Mouse (Mus musculus): ENCODE results near the gene Denr. TPM values are rescaled to one million over a fixed set of nuclear protein-coding genes. Genes with fewer than 3 reads are reported as not detected.

The Denr gene
- total RNA-seq (2021) = 10 to 100 TPM; 60.9 to 61.0 TPM
- long read RNA-seq, experiment 1, transcript Denr-201 (8 exons, 2,339 nt) = major isoform, 38 of 46 reads
- long read RNA-seq, experiment 1, partial matches to known transcripts = 3 of 46 reads
- long read RNA-seq, experiment 1, other reads (novel, unspliced or antisense) = 2 of 46 reads
- long read RNA-seq, experiment 2, transcript Denr-201 (8 exons, 2,339 nt) = major isoform, 22 of 27 reads
- long read RNA-seq, experiment 2, partial matches to known transcripts = 2 of 27 reads
- long read RNA-seq, experiment 2, other reads (novel, unspliced or antisense) = 3 of 27 reads

- DNase-seq = peak; percentile 100
Observed at GRCm38 (mm10) chr5:123906976-123907630, at the start of gene Denr. Gene Denr, plus strand, starts transcription at chr5:123907175.

DNA sequence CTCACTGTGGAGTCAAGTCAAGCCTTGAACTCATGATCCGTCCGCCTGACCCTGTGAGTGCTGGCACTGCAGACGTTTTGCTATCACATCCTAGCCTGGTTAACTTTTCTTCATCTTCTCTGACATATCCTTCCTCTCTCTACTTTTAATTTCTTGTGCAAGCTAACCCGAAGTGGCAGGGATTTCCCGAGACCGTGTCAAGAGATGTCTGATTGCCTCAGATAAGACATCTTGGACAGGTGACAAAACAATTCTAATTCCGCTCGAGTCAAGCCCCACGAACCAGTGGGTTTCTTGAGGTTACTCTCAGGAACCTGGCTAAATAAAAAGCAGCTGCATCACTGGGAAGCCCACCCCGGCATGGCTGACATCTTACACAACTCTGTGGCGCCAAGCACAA, 48.2 kb upstream of the Denr start:
- no peak for DNase-seq

- no peak for DNase-seq
Observed at GRCm38 (mm10) chr5:123862374-123863350, 44.3 kb upstream of the Denr start.

DNA sequence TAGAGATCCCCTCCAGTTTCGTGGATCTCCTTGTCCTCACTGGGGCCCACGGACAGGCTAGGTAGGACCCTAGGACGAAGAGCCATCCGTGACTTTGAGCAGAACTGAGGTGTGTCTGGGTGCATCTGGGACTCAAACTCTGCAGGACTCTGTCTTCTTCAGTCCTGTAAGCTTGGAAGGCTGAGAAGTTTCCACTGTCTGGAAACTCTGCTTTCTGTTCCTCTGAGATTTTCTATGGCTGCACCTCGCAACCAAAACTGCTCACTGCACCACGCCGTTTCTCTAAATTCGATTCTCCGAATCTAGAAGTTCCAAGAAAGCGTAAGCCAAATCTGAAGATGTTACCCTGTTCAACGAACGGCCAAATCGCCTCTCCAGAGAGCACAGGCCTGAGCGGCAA, 43.0 kb upstream of the Denr start:
- no peak for DNase-seq

DNA sequence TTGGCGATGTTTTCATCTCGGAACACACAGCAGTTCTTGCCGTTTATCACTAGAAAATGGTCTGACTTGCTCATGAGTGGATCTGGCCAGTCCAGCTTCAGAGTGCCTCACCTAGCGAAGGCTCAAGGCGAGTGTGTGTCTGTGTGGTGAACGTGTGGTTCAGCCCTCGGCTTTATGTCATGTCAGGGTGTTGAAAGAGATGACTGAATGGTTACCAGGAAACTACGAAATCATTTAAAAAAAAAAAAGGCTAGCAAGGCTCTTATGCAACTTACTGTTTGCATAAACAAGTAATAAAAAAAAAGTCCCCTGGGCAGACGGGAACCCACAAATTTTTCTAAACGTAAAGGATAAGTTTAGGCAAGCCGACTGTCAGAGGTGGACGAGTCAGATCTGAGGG, 41.6 kb upstream of the Denr start, which contains the start of gene Hcar2:
Gene Hcar2, minus strand, starts transcription at position 135 of the 400 bp plus-strand sequence.
- no peak for DNase-seq

DNA sequence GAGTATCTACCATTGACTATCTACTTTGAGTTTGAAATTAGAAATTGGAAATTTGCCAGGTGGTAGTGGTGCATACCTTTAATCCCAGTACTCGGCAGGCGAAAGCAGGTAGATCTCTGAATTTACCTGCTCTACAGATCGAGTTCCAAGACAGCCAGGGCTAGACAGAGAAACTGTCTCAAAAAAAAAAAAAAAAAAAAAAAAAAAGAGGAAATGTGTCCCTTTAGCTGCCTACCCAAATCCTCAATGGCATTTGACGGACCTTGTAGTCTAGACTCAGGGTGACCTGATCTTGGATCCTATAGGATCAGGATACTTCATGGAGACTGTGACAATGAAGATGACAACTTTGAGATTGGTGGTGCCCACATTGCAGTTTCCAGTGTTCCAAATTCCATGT, 40.5 kb upstream of the Denr start:
- DNase-seq = no peak

DNA sequence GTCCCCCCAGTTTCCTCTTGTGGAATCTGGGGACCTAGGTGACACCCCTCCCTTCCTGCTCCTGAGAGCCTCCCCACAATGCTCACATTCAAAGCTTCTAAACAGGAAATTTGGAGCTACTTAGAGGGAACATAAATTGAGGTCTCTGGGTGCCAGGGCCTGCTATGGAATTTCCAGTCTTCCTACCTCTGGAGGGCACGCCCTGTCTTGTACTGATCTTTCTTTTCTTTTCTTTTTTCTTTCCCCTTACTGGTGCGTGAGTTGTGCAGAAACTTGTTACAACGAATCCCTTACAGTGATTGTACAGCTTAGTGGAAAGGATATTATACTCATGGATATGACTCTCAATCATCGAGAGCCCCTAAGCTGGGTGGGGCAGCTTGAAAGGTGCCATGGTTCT, 37.4 kb upstream of the Denr start:
- no peak for DNase-seq

DNA sequence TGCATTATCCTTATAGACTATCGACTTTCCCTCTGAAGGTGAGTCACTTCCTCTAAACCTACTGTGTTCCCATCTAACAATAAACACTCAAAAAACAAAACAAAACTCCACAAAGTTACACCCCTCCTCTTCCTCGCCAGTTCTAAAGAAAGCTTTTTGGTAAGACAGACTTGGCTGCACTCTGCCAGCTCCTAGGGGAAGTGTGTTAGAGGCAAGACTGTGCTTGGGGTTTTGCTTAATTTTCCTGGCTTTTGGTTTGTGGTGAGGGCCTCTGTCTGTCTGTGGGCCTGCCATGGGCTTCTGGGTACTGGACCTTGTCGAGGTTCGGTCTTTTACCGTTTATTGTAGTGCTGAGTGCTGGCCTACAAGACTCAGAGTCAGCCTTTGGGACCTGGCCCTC, 32.8 kb upstream of the Denr start:
- DNase-seq = no peak

DNA sequence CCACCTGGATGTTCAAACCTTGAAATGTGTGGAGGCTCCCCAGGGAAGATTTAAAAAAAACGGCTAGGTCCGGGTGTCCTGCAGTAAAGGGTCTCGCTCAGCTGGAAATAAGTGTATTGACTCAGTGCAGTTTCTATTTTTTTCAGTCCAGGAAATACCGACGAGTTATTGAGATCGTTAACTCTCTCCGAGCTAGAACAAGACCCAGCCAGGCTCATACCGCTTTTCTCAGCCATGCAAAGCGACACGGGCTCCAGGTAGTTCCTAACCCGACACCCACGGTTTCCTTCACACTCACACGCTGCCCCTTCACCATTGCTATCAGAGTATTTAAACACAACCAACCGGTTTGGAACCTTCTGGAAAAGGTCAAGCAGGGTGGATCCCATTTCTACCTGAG, 28.9 kb upstream of the Denr start:
- DNase-seq = no peak

DNA sequence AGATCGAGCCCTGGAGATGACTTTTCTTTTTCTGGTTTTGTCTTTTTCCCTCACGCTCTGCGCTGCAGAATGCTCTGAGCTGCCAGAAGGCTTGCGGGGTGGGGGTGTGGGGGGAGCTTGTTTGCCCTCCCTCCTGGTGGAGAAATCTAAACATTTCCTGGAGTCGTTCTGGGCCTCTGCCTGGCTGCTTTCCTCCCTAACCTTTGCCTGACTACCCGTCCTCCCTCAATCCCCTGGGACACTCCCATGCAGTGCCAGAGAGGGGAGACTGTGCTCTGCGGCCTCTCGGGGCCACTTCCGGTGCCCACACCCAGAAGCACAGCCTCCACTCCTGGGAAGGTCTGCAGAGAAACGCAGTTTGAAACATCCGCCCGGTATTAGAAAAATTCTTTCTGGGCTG, 27.0 kb upstream of the Denr start, which contains the start of gene Hcar1:
Gene Hcar1, minus strand, starts transcription at position 93 of the 400 bp plus-strand sequence.
- no peak for DNase-seq

DNA sequence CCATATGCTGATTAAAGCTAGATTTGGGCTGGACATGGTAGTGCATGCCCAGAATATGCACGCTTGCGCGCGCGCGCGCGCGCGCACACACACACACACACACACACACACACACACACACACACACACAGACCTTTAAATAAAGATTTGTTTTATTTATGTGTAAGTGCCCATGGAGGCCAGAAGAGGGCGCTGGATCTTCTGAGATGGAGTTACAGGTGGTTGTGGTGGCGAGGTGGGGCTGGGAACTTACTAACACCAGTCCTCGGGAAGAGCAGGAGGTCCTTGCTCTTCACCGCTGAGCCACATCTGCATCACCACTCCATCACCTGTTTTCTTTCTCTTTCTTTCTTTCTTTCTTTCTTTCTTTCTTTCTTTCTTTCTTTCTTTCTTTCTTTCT, 26.2 kb upstream of the Denr start:
- DNase-seq = no peak

- no peak for DNase-seq
Observed at GRCm38 (mm10) chr5:123883891-123884290, 23.1 kb upstream of the Denr start.

- no peak for DNase-seq
Observed at GRCm38 (mm10) chr5:123884332-123884731, 22.6 kb upstream of the Denr start.

GRCm38 (mm10) chr5:123886365-123886764, 20.6 kb upstream of the Denr start:
- no peak for DNase-seq

DNA sequence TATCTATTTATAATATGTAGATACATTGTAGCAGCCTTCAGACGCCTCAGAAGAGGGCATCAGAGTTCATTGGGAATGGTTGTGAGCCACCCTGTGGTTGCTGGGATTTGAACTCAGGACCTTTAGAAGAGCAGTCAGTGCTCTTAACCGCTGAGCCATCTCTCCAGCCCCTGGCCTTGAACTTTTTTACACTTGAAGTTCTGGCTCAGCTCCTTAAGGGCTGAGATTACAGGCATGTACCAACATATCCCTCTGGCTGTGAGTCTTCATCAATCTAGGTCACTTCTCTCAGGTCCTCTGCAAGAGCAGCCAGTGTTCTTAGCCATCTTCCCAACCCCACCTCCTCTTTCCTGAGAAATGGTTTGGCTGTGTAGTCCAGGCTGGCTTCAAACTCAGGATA, 16.7 kb upstream of the Denr start:
- DNase-seq = no peak

DNA sequence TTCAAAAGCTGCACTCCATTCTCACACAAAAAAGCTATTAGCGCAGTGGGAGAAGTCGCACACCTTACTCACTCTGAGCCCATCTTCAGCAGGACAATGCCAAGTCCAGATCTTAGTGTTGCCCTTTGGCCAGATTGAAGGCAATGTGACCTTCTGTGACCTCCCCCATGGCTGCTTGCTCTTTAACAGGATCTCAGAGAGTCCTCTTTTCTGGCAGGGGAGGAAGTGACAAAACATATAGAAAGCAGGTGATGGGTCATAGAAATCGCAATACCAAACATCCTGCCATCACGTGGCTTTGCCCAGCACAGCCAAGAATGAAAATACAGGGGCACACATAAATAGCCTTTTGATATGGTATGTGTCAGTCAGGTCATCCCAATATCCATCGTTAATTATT, 16.0 kb upstream of the Denr start:
- no peak for DNase-seq

DNA sequence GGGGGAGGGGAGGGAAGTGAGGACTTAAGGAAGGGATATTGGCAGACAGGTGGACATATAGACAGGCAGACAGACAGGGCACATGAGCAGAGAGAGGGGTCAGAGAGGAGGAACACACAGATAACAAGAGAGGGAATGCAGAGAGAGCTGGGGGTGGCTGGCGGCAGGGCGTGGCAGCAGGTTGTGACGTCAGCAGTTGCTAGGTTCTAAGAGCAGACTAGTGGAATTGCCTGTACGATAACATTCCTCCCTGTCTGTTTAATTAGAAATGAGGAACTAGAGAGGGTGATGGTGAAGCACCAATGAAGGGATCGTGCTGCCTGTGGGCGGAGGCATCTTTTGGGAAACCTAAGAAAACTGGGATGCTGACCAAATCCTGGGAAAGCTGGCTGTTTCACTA, 15.3 kb upstream of the Denr start:
- DNase-seq = peak; percentile 44

DNA sequence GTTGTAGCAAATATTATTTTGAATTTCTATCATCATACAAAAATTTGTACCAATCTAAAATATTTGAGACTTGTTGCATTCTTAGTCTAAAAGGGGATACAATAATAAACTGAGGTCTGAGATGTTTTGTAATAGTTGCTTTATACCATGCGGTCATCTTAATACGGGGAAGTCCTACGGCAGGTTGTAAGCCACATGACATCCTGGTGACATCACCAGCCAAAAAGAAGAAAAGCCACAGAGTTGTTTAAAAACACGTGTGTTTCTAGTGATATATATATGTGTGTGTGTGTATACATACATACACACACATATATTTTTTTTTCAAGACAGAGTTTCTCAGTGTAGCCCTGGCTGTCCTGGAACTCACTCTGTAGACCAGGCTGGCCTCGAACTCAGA, 13.5 kb upstream of the Denr start:
- no peak for DNase-seq

- no peak for DNase-seq
Observed at GRCm38 (mm10) chr5:123896395-123896794, 10.6 kb upstream of the Denr start.

- no peak for DNase-seq
Observed at GRCm38 (mm10) chr5:123897352-123897751, 9.6 kb upstream of the Denr start.

DNA sequence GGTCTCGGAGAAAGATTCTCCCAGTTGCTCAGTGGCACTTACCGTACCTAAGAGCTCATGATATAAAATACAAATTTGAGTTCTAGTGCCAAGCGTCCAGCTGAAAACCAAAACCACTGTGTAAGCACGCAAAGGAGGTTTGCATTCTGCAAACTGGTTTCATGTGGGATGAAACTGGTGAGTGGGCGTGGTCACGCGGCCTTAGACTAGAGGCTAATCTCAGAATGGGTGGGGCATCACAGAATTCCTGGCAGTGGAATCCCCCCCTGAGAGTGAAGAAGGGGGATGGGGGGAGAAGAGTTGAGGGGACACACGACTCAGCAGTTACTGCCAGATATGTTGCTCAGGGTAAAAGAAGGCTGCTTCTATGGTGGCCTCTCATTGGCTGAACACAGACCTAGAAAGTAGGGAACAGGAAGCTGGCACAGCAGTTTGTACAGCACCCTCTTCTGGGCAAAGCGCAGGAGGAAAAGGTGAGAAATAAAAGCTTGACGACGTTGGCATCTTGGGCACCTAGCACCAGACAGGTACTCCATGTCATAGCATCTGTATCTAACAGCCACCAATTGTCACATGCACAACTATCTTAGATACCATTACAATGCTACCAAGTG, 2.8 kb upstream of the Denr start:
- DNase-seq = no peak
